Mouse (Mus musculus) urinary bladder, postnatal 10 days (tissue): ENCODE data around the gene Cfap43.
A peak's percentile ranks its signal among the peaks of the same experiment; 100 is the strongest.

ENCODE experiments used
- DNase-seq: peaks from one replicate; pipeline ENCODE4 v3.0.0; 2022; ENCODE audit warnings: low spot score

Gene Cfap43

GRCm38 (mm10) chr19:47885191-47885743 lies 33.8 kb downstream of the Cfap43 start:
- no peak for DNase-seq

- DNase-seq, result no peak
Measured at GRCm38 (mm10) chr19:47884296-47885085, 34.6 kb downstream of the Cfap43 start.

GRCm38 (mm10) chr19:47882882-47883254 lies 36.2 kb downstream of the Cfap43 start:
- DNase-seq, result no peak

GRCm38 (mm10) chr19:47882151-47882881 lies 36.8 kb downstream of the Cfap43 start:
- DNase-seq, result no peak

- DNase-seq, result no peak
Measured at GRCm38 (mm10) chr19:47881538-47881937, 37.5 kb downstream of the Cfap43 start.

- no peak for DNase-seq
Measured at GRCm38 (mm10) chr19:47876252-47876651, 42.8 kb downstream of the Cfap43 start.

- no peak for DNase-seq
Measured at GRCm38 (mm10) chr19:47871515-47871914, 47.6 kb downstream of the Cfap43 start.

GRCm38 (mm10) chr19:47870102-47870666 lies 48.9 kb downstream of the Cfap43 start:
- no peak for DNase-seq

GRCm38 (mm10) chr19:47869516-47869915 lies 49.6 kb downstream of the Cfap43 start:
- no peak for DNase-seq

- DNase-seq, result no peak
Measured at GRCm38 (mm10) chr19:47868951-47869350, 50.1 kb downstream of the Cfap43 start.

GRCm38 (mm10) chr19:47867628-47868175 lies 51.4 kb downstream of the Cfap43 start:
- no peak for DNase-seq

- DNase-seq, result peak; percentile 71
Measured at GRCm38 (mm10) chr19:47865353-47865947, 53.6 kb downstream of the Cfap43 start, which contains the start of gene Gsto2. TSS of gene Gsto2 (plus strand) at chr19:47865534.

GRCm38 (mm10) chr19:47864721-47865120 lies 54.4 kb downstream of the Cfap43 start:
- no peak for DNase-seq

GRCm38 (mm10) chr19:47864051-47864450 lies 55.0 kb downstream of the Cfap43 start:
- no peak for DNase-seq

- DNase-seq, result no peak
Measured at GRCm38 (mm10) chr19:47862581-47862980, 56.5 kb downstream of the Cfap43 start.

- no peak for DNase-seq
Measured at GRCm38 (mm10) chr19:47859180-47859579, 59.9 kb downstream of the Cfap43 start.

- no peak for DNase-seq
Measured at GRCm38 (mm10) chr19:47857957-47858942, 60.8 kb downstream of the Cfap43 start.

GRCm38 (mm10) chr19:47854796-47855783 lies 64.0 kb downstream of the Cfap43 start, which contains the start of gene Gsto1:
TSS of gene Gsto1 (plus strand) at chr19:47854970.
- DNase-seq, result peak; percentile 74
